Mouse (Mus musculus) forebrain, embryonic 16.5 days (tissue): ENCODE measurements around the gene Cd33. TPM values are rescaled to one million over a fixed set of nuclear protein-coding genes. Genes with fewer than 3 reads are reported as not detected.

Experiments used
- ATAC-seq: fragments of 200-750 bp; cut with Nextera tagmentation; 2 replicates; pipeline ENCODE4 v1.8.0; 2017; ENCODE audit warnings: mild to moderate bottlenecking, moderate library complexity
- H3K27ac ChIP-seq: fragments of 300-500 bp; sonication (generic); 2 replicates; pipeline ENCODE4 v1.5.1; 2014; ENCODE audit warnings: low read length, control low read depth
- H3K27me3 ChIP-seq: fragments of 300-500 bp; sonication (generic); replicated peaks from 2 replicates; pipeline ENCODE4 v1.6.1; 2014; ENCODE audit warnings: low read length; ENCODE audit not compliant: control insufficient read depth, insufficient read depth
- H3K36me3 ChIP-seq: fragments of 300-500 bp; sonication (generic); 2 replicates; pipeline ENCODE4 v1.6.1; 2014; ENCODE audit not compliant: control insufficient read depth, insufficient read depth
- H3K4me1 ChIP-seq: fragments of 300-500 bp; sonication (generic); replicated peaks from 2 replicates; pipeline ENCODE4 v1.6.1; 2014; ENCODE audit warnings: low read length; ENCODE audit not compliant: control insufficient read depth, insufficient read depth
- H3K4me2 ChIP-seq: fragments of 300-500 bp; sonication (generic); 2 replicates; pipeline ENCODE4 v1.6.1; 2014; ENCODE audit warnings: mild to moderate bottlenecking, low read length, control low read depth
- H3K4me3 ChIP-seq: fragments of 300-500 bp; sonication (generic); replicated peaks from 2 replicates; pipeline ENCODE4 v1.5.1; 2014; ENCODE audit warnings: mild to moderate bottlenecking, low read length, control low read depth
- H3K9ac ChIP-seq: fragments of 300-500 bp; sonication (generic); replicated peaks from 2 replicates; pipeline ENCODE4 v1.6.1; 2014; ENCODE audit warnings: low read depth, low read length, control low read depth
- H3K9me3 ChIP-seq: fragments of 300-500 bp; sonication (generic); 2 replicates; pipeline ENCODE4 v1.6.1; 2016; ENCODE audit warnings: low read length; ENCODE audit not compliant: control insufficient read depth
- WGBS: fragments of 180-500 bp; shearing (Covaris S2); extraction: QIAGEN DNeasy Blood & Tissue Kit; methylation state at CpG from one replicate; pipeline ENCODE4 v1.1.7; 2014; 5-methylcytosine and 5-hydroxymethylcytosine counted together
- polyA plus RNA-seq: library from polyadenylated mRNA; unstranded; fragments of >200 nt; fragmentation: Nextera tagmentation; extraction: Ambion mirVana; gene quantifications from 2 replicates; pipeline ENCODE4 v1.2.1, GENCODE M21; 2015

Cd33 gene
- polyA plus RNA-seq, 1 experiment from 2014 or later: 1.9 TPM

- ATAC-seq: no peak
- no peak overlapping the region for H3K9ac ChIP-seq
- WGBS: 94% methylated on average over 5 of the region's 5 CpGs
- H3K4me3 ChIP-seq: no peak overlapping the region
- H3K4me2 ChIP-seq: no peak overlapping the region
- H3K27me3 ChIP-seq: no peaks in the 10 kb centered on the region
- no peaks in the 10 kb centered on the region for H3K36me3 ChIP-seq
- H3K27ac ChIP-seq: no peak overlapping the region
- H3K4me1 ChIP-seq: no peaks in the 10 kb centered on the region
- H3K9me3 ChIP-seq: no peaks in the 10 kb centered on the region
These were observed 11.1 kb upstream of the Cd33 start for GRCm38 (mm10) chr7:43555351-43555750.

DNA sequence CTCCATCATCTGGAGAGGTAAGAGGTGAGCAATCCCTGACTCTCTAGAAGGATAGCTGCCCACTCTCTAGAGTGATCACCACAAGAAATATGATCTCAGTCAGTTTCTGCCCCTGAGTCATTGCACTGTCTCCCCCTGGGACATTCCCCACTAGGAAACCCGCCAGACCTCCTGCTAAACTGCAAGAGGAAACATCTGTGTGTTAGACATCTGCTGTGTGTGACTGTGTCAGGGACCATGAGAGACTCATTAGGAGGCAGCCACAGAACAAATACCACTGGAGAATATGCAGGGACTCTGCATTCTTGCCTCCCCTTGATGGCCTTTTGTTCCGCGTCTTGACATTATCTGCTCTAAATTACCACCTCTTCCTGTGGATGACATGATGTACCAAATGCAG is 10.3 kb upstream of the Cd33 start:
- WGBS: 86% methylated on average over 3 of the region's 3 CpGs
- Histone ChIP-seq H3K27me3 (no peaks in the 10 kb centered on the region), H3K4me1 (no peaks in the 10 kb centered on the region), H3K4me2 (no peak overlapping the region), H3K9ac (no peak overlapping the region), H3K27ac (no peak overlapping the region), H3K4me3 (no peak overlapping the region), H3K9me3 (no peaks in the 10 kb centered on the region), H3K36me3 (no peaks in the 10 kb centered on the region)
- no peak for ATAC-seq

- Histone ChIP-seq H3K27ac (no peak overlapping the region), H3K9ac (no peak overlapping the region), H3K4me2 (no peak overlapping the region), H3K4me1 (no peaks in the 10 kb centered on the region), H3K27me3 (no peaks in the 10 kb centered on the region), H3K36me3 (no peaks in the 10 kb centered on the region), H3K4me3 (no peak overlapping the region), H3K9me3 (no peaks in the 10 kb centered on the region)
- no peak for ATAC-seq
- 89% methylated on average over 4 of the region's 4 CpGs for WGBS
These were observed 8.9 kb upstream of the Cd33 start for GRCm38 (mm10) chr7:43553153-43553552.

DNA sequence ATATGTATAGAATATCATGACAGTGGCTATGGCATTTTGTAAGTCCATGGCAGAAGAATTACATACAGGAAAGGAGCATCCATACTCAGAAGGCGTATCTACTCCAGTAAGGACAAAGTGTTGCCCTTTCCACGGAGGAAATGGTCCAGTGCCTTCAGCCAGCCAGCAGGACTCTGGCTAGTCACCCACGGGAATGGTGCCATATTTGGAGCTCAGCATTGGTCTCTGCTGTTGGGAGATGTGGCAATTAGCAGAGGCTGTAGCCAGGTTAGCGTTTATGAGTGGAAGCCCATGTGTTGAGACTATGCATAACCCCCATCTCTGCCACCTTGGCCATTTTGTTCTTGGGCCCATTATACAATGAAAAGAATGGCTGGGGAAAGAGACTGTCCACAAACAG is 4.0 kb upstream of the Cd33 start:
- H3K4me2 ChIP-seq: no peak overlapping the region
- peaks cover 2% of the 10 kb centered on the region; the same call in 1 of the 2 replicates for H3K4me1 ChIP-seq
- no peaks in the 10 kb centered on the region for H3K36me3 ChIP-seq
- no peak overlapping the region for H3K27ac ChIP-seq
- no peaks in the 10 kb centered on the region for H3K27me3 ChIP-seq
- no peak overlapping the region for H3K4me3 ChIP-seq
- H3K9me3 ChIP-seq: no peaks in the 10 kb centered on the region
- ATAC-seq: no peak
- 89% methylated on average over 4 of the region's 4 CpGs for WGBS
- no peak overlapping the region for H3K9ac ChIP-seq

- Histone ChIP-seq H3K4me2 (no peak overlapping the region), H3K9me3 (no peaks in the 10 kb centered on the region), H3K4me3 (no peak overlapping the region), H3K27ac (no peak overlapping the region), H3K27me3 (no peaks in the 10 kb centered on the region), H3K4me1 (peaks cover 2% of the 10 kb centered on the region; the same call in 1 of the 2 replicates), H3K9ac (no peak overlapping the region), H3K36me3 (no peaks in the 10 kb centered on the region)
- WGBS: 42% methylated on average over 5 of the region's 5 CpGs
- ATAC-seq: no peak
These were observed 3.4 kb upstream of the Cd33 start for GRCm38 (mm10) chr7:43547666-43548065.

GRCm38 (mm10) chr7:43545656-43546545 is 1.7 kb upstream of the Cd33 start:
- ATAC-seq: 0 out of 2 replicates have a peak, but pooled peaks have one; percentile 28
- Histone ChIP-seq H3K27me3 (no peaks in the 10 kb centered on the region), H3K4me2 (no peak overlapping the region), H3K9me3 (no peaks in the 10 kb centered on the region), H3K36me3 (no peaks in the 10 kb centered on the region), H3K9ac (no peak overlapping the region), H3K27ac (no peak overlapping the region; the same call in 1 of the 2 replicates), H3K4me1 (peaks cover 2% of the 10 kb centered on the region; the same call in 1 of the 2 replicates), H3K4me3 (no peak overlapping the region)
- WGBS: 73% methylated on average over 7 of the region's 7 CpGs

DNA sequence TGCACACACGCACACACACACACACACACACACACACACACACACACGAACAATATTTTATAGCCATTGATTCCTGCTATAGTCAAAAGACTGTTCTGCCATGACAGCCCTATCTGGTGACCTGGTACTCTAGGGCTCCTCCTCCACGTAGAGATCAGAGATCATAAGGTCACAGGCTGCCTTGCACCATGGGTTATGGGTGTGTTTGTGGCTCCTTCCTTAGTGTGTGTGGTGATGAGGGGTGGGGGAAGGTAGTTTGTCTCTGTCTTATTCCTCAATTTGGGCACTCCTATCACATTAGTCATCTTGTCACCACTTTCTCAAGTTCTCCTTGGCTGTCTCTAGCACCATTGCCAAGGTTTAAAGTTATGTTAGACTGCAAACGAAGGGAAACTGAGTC is 5.7 kb downstream of the Cd33 start:
- no peaks in the 10 kb centered on the region for H3K4me1 ChIP-seq
- no peak for ATAC-seq
- no peak overlapping the region for H3K4me3 ChIP-seq
- H3K9me3 ChIP-seq: no peaks in the 10 kb centered on the region
- 76% methylated on average over 4 of the region's 4 CpGs for WGBS
- no peak overlapping the region for H3K27ac ChIP-seq
- no peaks in the 10 kb centered on the region for H3K27me3 ChIP-seq
- H3K4me2 ChIP-seq: no peak overlapping the region
- no peaks in the 10 kb centered on the region for H3K36me3 ChIP-seq
- H3K9ac ChIP-seq: no peak overlapping the region

GRCm38 (mm10) chr7:43532936-43533505 is 11.2 kb downstream of the Cd33 start:
- ATAC-seq: no peak
- WGBS: 90% methylated on average over 9 of the region's 9 CpGs

DNA sequence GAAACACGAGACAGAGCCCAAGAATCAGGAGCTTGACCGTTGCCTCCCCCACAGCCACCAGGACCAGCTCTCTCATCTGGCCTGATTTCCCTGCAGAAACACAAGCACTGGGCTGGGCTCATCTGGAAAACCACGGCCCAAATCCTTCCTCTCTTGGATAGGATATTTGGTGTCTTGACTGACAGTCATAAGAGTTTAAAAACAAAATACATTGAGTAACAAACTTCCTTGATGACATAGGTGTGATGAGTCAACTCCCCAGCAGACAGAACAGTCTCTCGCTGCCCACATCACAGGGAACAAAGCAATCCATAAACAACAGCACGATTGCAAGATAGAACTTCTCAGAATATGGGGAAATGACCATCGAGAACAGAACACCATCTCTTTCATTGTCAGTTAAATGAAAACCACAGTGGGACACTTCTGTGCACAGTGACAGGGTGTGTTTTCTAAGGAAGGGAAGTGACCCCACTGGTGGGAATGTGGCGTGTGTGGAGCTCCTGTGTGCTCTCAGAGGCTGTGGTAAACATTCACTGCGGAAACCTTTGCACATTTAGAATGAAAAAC is 13.9 kb downstream of the Cd33 start:
- 72% methylated on average over 8 of the region's 8 CpGs for WGBS
- H3K9me3 ChIP-seq: no peaks in the 10 kb centered on the region
- H3K4me3 ChIP-seq: no peak overlapping the region
- no peak overlapping the region for H3K9ac ChIP-seq
- no peaks in the 10 kb centered on the region for H3K36me3 ChIP-seq
- no peak overlapping the region for H3K27ac ChIP-seq
- no peak overlapping the region for H3K4me2 ChIP-seq
- no peaks in the 10 kb centered on the region for H3K4me1 ChIP-seq
- no peaks in the 10 kb centered on the region for H3K27me3 ChIP-seq
- ATAC-seq: no peak

More at GRCm38 (mm10) chr7:43532936-43533505, 11.2 kb downstream of the Cd33 start:
- Histone ChIP-seq H3K9ac (no peak overlapping the region), H3K9me3 (no peaks in the 10 kb centered on the region), H3K36me3 (no peaks in the 10 kb centered on the region), H3K27ac (no peak overlapping the region), H3K27me3 (no peaks in the 10 kb centered on the region), H3K4me1 (no peaks in the 10 kb centered on the region), H3K4me2 (no peak overlapping the region), H3K4me3 (no peak overlapping the region)
